Mouse (Mus musculus) layer of hippocampus, postnatal 36 days (tissue): ENCODE data around the gene Svop. TPM values are rescaled to one million over a fixed set of nuclear protein-coding genes. Genes with fewer than 3 reads are reported as not detected.

Experiments
- DNase-seq, 2 experiments: peaks; one replicate each; pipeline ENCODE4 v3.0.0; 2022
- total RNA-seq, 2 experiments: library from RNA; stranded (reverse); gene quantifications; 2 replicates each; pipeline ENCODE4 v1.2.3; 2021

The Svop gene
- total RNA-seq, 2 experiments from 2014 or later: 170 to 175 TPM

- DNase-seq: no peak
Observed at GRCm38 (mm10) chr5:114045134-114045533, 46.2 kb downstream of the Svop start.

- DNase-seq: no peak
Observed at GRCm38 (mm10) chr5:114043800-114044199, 47.6 kb downstream of the Svop start.

- no peak for DNase-seq
Observed at GRCm38 (mm10) chr5:114041327-114041930, 49.9 kb downstream of the Svop start.

GRCm38 (mm10) chr5:114040911-114041310 lies 50.5 kb downstream of the Svop start:
- DNase-seq: no peak

- DNase-seq: no peak
Observed at GRCm38 (mm10) chr5:114040508-114040907, 50.9 kb downstream of the Svop start.

- no peak for DNase-seq
Observed at GRCm38 (mm10) chr5:114035111-114035510, 56.3 kb downstream of the Svop start.

GRCm38 (mm10) chr5:114034393-114034792 lies 57.0 kb downstream of the Svop start:
- DNase-seq: no peak

- DNase-seq: no peak
Observed at GRCm38 (mm10) chr5:114032161-114032763, 59.1 kb downstream of the Svop start.

- DNase-seq: no peak
Observed at GRCm38 (mm10) chr5:114030652-114031051, 60.7 kb downstream of the Svop start.

GRCm38 (mm10) chr5:114028111-114028510 lies 63.3 kb downstream of the Svop start:
- DNase-seq: no peak

GRCm38 (mm10) chr5:114027217-114027944 lies 64.0 kb downstream of the Svop start:
- no peak for DNase-seq

- DNase-seq: no peak
Observed at GRCm38 (mm10) chr5:114024885-114025284, 66.5 kb downstream of the Svop start.

GRCm38 (mm10) chr5:114024390-114024789 lies 67.0 kb downstream of the Svop start:
- no peak for DNase-seq

GRCm38 (mm10) chr5:114015121-114015520 lies 76.2 kb downstream of the Svop start:
- DNase-seq: no peak

GRCm38 (mm10) chr5:114009049-114009448 lies 82.3 kb downstream of the Svop start:
- no peak for DNase-seq

GRCm38 (mm10) chr5:114007753-114008453 lies 83.5 kb downstream of the Svop start:
- no peak for DNase-seq

- DNase-seq: no peak
Observed at GRCm38 (mm10) chr5:114006974-114007373, 84.4 kb downstream of the Svop start.

GRCm38 (mm10) chr5:114005100-114005499 lies 86.3 kb downstream of the Svop start:
- DNase-seq: no peak

- no peak for DNase-seq
Observed at GRCm38 (mm10) chr5:114004573-114004972, 86.8 kb downstream of the Svop start.

- DNase-seq: no peak
Observed at GRCm38 (mm10) chr5:114003542-114003941, 87.8 kb downstream of the Svop start, which contains the start of gene Dao. Gene Dao, plus strand, starts transcription at chr5:114003703.

- DNase-seq: no peak
Observed at GRCm38 (mm10) chr5:113999382-113999781, 92.0 kb downstream of the Svop start.

- DNase-seq: no peak
Observed at GRCm38 (mm10) chr5:113996458-113996857, 94.9 kb downstream of the Svop start.
